Mouse (Mus musculus) lung, postnatal 14 days (tissue): Measurements from ENCODE around the gene Apln.
A peak's percentile ranks its signal among the peaks of the same experiment; 100 is the strongest.

Experiments used
- DNase-seq: peaks from one replicate; pipeline ENCODE4 v3.0.0; 2021

Gene Apln

GRCm38 (mm10) chrX:48034144-48035113, at the start of gene Apln:
Apln (minus strand) TSS chrX:48034853.
- DNase-seq: peak; percentile 34

- DNase-seq: no peak
Measured at GRCm38 (mm10) chrX:48082364-48082763, 47.7 kb upstream of the Apln start.

- no peak for DNase-seq
Measured at GRCm38 (mm10) chrX:48076806-48077425, 42.3 kb upstream of the Apln start.

- no peak for DNase-seq
Measured at GRCm38 (mm10) chrX:48074691-48075090, 40.0 kb upstream of the Apln start.

DNA sequence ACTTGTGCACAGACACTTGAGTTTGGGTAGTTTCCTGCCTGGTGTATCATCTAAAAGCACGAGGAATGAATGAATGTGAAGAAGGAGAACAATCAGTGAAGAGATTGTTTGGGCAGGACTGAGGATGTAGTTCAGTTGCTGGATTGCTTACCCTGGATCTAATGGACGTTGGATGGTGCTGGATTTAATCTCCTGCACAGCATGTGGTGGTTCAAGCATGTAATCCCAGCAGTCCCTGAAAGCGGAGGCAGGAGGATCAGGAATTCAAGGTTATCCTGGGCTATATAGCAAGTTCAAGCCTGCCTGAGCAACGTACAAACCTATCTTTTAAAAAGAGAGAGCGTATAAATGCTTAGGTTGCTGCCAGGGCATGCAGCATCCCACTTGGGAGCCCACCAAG, 37.7 kb upstream of the Apln start:
- DNase-seq: no peak

DNA sequence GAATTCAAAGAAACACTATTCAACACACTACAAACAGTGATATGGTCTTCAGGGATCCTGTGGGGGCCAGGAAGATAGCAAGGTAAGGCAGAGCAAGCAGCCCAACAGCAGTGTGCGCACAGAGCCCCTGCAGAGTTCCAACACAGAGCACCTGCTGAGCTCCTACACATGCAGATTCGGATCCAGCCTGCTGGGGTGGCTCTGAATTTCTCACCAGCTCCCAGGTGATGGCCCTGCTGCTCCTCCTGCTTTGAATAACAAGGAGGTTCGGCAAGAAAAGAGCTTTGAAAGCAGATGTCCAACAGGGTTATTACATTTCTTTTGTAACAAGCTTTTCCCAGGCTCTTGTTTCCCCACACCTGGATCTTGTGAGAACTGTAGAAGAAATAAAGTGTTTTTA, 37.3 kb upstream of the Apln start:
- DNase-seq: no peak

DNA sequence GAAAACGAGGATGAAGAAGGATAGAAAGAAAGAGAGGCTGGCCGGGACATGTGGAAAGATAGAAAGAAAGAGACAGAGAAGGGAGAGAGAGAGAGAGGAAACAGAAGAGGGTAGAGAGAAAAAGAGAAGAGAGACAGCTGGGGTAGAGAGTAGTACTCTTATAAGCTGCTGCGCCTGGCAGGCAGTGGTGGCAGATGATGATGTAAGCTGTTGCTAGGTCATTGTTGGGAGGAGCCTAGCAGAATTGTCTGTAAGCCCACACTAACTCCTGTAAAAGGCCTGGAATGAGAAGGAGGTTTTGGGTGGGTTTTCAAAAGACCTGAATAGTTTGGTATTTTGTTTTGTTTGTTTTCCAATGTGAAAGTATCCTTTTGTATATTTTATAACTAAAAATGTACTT, 32.2 kb upstream of the Apln start:
- no peak for DNase-seq

- no peak for DNase-seq
Measured at GRCm38 (mm10) chrX:48064166-48064853, 29.7 kb upstream of the Apln start.

GRCm38 (mm10) chrX:48062481-48062880, 27.8 kb upstream of the Apln start:
- no peak for DNase-seq

DNA sequence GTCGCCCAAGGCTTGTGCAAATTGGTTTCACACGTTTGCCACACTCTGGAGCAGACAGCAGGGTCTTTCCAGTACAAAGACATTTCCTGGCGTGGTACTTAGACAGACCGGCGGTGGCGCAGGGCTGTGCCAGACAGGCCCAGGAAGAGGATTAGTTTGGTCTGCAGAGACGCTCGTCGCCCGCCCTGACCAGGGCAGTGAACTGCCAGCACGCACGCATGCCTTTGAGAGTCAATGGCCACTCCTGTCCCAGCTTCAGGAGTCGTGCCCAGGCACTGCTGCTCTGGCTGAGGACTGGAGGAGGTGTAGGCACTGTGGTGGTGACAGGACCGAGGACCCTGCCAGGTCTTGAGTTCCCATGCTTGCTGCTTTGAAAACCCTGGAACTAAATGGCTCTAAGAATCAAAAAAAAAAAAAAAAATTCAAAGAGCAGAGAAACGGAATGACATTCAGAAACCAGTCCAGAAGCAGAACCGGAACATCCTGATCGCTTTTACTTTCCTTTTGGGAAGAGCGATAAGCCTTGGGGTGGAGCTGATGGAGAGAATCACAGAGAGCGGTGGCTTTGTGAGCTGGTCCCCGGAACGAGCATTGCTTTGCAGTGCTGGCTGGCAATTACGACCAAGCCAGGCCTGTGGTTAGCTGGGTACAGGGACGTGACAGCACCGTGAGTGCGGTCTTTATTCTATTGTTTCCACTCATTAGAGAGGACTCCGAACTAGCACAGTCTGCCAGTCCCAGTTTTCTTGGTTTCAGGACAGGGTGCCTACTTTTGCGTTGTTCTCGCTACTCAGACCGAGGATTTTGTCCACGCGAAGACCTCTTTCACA, 19.7 kb upstream of the Apln start:
- peak; percentile 44 for DNase-seq

- DNase-seq: no peak
Measured at GRCm38 (mm10) chrX:48053743-48054142, 19.1 kb upstream of the Apln start.

- DNase-seq: no peak
Measured at GRCm38 (mm10) chrX:48046315-48046714, 11.7 kb upstream of the Apln start.

- no peak for DNase-seq
Measured at GRCm38 (mm10) chrX:48044261-48044660, 9.6 kb upstream of the Apln start.

- no peak for DNase-seq
Measured at GRCm38 (mm10) chrX:48042748-48043147, 8.1 kb upstream of the Apln start.

DNA sequence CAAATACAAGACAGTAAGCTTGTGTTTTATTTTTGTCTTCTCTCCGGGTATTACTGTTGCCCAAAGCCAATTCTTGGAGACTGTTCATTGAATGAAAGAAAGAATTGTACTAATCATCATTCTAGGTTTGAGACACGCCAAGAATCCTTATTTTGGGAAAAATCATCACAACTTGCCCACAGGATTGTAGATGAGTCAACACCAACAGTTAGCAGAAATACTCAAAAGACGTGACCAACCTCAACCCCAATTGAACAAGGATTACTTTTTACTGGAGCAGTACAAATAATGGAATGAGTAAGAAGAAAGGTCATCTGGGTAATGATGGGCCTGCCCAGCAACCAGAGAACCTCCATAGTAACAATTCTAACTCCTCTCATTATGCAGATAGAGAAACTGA, 5.7 kb upstream of the Apln start:
- no peak for DNase-seq

DNA sequence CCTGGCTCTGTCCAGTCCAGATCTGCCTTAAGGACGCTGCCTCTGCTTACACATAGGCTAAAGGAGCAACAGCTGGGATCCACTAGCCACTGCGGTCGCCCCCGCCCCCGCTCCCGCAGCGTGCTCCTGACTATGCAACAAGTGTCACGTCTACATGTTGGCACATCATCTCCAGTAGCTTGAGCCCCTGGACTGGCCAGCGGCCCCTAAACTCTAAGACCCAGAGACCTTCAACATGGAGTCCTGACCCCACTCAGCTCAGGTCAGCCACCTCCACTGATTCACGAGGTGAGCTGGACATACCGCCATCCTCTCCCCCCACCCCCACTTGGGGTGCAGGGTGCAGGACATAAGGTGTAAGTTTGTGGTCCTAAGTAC, 898 bp downstream of the Apln start:
- no peak for DNase-seq

GRCm38 (mm10) chrX:48033024-48033423, 1.6 kb downstream of the Apln start:
- DNase-seq: no peak

DNA sequence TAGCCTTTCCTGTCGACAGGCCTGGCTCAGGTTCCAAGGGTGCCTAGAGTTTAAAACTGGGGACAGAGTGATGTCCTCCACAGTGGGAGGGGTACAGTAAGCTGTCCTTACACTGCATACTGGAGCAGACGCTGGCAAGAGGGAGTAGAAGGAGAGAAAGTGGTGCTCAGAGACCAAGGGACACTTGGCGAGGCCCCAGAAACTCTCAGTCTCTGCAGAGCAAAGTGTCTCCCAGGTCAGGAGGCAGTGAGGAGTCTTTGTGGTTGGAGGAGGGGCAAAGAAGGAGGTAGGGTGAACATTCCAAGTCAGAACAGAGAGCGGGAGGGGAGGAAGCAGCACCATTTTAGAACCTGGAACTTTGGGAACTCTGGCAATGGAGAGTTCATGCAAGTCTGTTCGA, 2.8 kb downstream of the Apln start:
- no peak for DNase-seq

GRCm38 (mm10) chrX:48030593-48030992, 4.1 kb downstream of the Apln start:
- no peak for DNase-seq

GRCm38 (mm10) chrX:48022811-48023210, 11.8 kb downstream of the Apln start:
- no peak for DNase-seq

DNA sequence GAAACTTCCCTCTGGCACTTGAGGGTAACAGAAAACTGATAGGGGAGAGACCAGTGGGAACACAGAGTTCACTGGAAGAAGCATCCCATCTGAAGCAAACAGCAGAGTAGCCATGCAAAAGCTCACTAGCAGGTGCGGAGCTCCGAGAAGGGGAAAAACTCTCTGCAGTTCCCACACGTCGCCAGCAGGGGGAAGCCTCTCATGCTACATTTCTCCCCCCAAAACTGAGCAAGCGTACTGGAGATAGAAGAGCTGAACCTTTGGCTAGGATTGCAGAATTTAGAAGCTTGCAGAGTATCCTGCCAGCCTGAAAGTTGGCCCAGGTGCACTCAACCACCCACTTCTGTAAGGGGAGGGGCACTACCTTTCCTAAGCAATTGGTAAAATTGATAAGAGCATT, 14.7 kb downstream of the Apln start:
- DNase-seq: peak; percentile 78

- no peak for DNase-seq
Measured at GRCm38 (mm10) chrX:48019359-48019758, 15.3 kb downstream of the Apln start.
